Mouse (Mus musculus) stomach, adult 2 months (tissue): ENCODE results near the gene Gpi1. TPM values are rescaled to one million over a fixed set of nuclear protein-coding genes. Genes with fewer than 3 reads are reported as not detected.

ENCODE experiments used
- polyA plus RNA-seq: library from polyadenylated mRNA; depleted of rRNA; stranded (reverse); fragments of >200 nt; gene quantifications from 2 replicates; pipeline ENCODE4 v1.2.3, GENCODE M21; 2012; rRNA removed

Gene Gpi1
- polyA plus RNA-seq, result 298 and 321 TPM in 2 replicates

GRCm38 (mm10) chr7:34230116-34230515, at the start of gene Gpi1:
Gene Gpi1 (minus strand): TSS chr7:34230336.

GRCm38 (mm10) chr7:34250738-34251137, 20.6 kb upstream of the Gpi1 start, which contains the start of gene Gm6096:
Gene Gm6096 (plus strand): TSS chr7:34251038.

GRCm38 (mm10) chr7:34196132-34197128, 33.7 kb downstream of the Gpi1 start, which contains the start of gene Pdcd2l:
Gene Pdcd2l (minus strand): TSS chr7:34196661.

GRCm38 (mm10) chr7:34169454-34169853, 60.7 kb downstream of the Gpi1 start, which contains the start of gene Uba2:
Gene Uba2 (minus strand): TSS chr7:34169599.

Other genes starting within 250 kb of the Gpi1 start
- gene Scgb2b27, start 216.4 kb downstream of the Gpi1 start, polyA plus RNA-seq, result not detected in 2 replicates
- gene Scgb1b27, start 208.9 kb downstream of the Gpi1 start, polyA plus RNA-seq, result not detected in 2 replicates
- not detected in 2 replicates for gene Scgb1b30, start 134.9 kb downstream of the Gpi1 start, polyA plus RNA-seq
- 22.0 and 45.2 TPM in 2 replicates for gene Wtip, start 97.1 kb downstream of the Gpi1 start, polyA plus RNA-seq
- gene Uba2, start 60.7 kb downstream of the Gpi1 start, polyA plus RNA-seq, result 8.5 and 11.1 TPM in 2 replicates
- gene Pdcd2l, start 33.7 kb downstream of the Gpi1 start, polyA plus RNA-seq, result 9.4 and 14.3 TPM in 2 replicates
- gene Gm6096, start 20.7 kb upstream of the Gpi1 start, polyA plus RNA-seq, result not detected in 2 replicates
- gene 4931406P16Rik, start 83.2 kb upstream of the Gpi1 start, polyA plus RNA-seq, result 9.7 and 10.4 TPM in 2 replicates
- 10.1 and 11.5 TPM in 2 replicates for gene Lsm14a, start 163.0 kb upstream of the Gpi1 start, polyA plus RNA-seq